Mouse (Mus musculus) heart, adult 18-20 months (tissue): ENCODE results near the gene Prkcz. TPM values are rescaled to one million over a fixed set of nuclear protein-coding genes. Genes with fewer than 3 reads are reported as not detected.

Experiments
- DNase-seq, 2 experiments: peaks; one replicate each; pipeline ENCODE4 v3.0.0; 2021 to 2022; ENCODE audit warnings: mixed read lengths in 1 of 2
- total RNA-seq, 2 experiments: library from RNA; stranded (reverse); gene quantifications; 2 replicates each; pipeline ENCODE4 v1.2.3; 2021

Gene Prkcz
- total RNA-seq, 2 experiments from 2014 or later: 3.6 to 4.8 TPM

GRCm38 (mm10) chr4:155315031-155315430 is 46.1 kb downstream of the Prkcz start:
- no peak for DNase-seq

GRCm38 (mm10) chr4:155308679-155309078 is 52.5 kb downstream of the Prkcz start:
- DNase-seq: no peak

GRCm38 (mm10) chr4:155308068-155308467 is 53.1 kb downstream of the Prkcz start:
- DNase-seq: peak; percentile 82 to 92

- no peak for DNase-seq
Measured at GRCm38 (mm10) chr4:155307591-155307990, 53.6 kb downstream of the Prkcz start.

GRCm38 (mm10) chr4:155306356-155307242 is 54.6 kb downstream of the Prkcz start:
- no peak for DNase-seq

- no peak for DNase-seq
Measured at GRCm38 (mm10) chr4:155305531-155306031, 55.6 kb downstream of the Prkcz start.

- no peak for DNase-seq
Measured at GRCm38 (mm10) chr4:155304508-155305096, 56.6 kb downstream of the Prkcz start.

- no peak for DNase-seq
Measured at GRCm38 (mm10) chr4:155301965-155302364, 59.2 kb downstream of the Prkcz start.

- DNase-seq: no peak
Measured at GRCm38 (mm10) chr4:155301098-155301447, 60.1 kb downstream of the Prkcz start.

GRCm38 (mm10) chr4:155300421-155301097 is 60.6 kb downstream of the Prkcz start:
- no peak for DNase-seq

GRCm38 (mm10) chr4:155298826-155299225 is 62.3 kb downstream of the Prkcz start:
- DNase-seq: no peak

GRCm38 (mm10) chr4:155297057-155297456 is 64.1 kb downstream of the Prkcz start:
- DNase-seq: no peak

GRCm38 (mm10) chr4:155295996-155296395 is 65.2 kb downstream of the Prkcz start:
- no peak for DNase-seq

- DNase-seq: no peak
Measured at GRCm38 (mm10) chr4:155295026-155295590, 66.1 kb downstream of the Prkcz start.

- DNase-seq: no peak
Measured at GRCm38 (mm10) chr4:155294381-155294780, 66.8 kb downstream of the Prkcz start.

GRCm38 (mm10) chr4:155292863-155293262 is 68.3 kb downstream of the Prkcz start:
- DNase-seq: no peak

GRCm38 (mm10) chr4:155290045-155290444 is 71.1 kb downstream of the Prkcz start:
- no peak for DNase-seq

GRCm38 (mm10) chr4:155288586-155288985 is 72.6 kb downstream of the Prkcz start:
- DNase-seq: no peak

GRCm38 (mm10) chr4:155287713-155288112 is 73.4 kb downstream of the Prkcz start:
- DNase-seq: no peak

- DNase-seq: no peak
Measured at GRCm38 (mm10) chr4:155286090-155286489, 75.1 kb downstream of the Prkcz start.

- no peak for DNase-seq
Measured at GRCm38 (mm10) chr4:155284521-155285379, 76.4 kb downstream of the Prkcz start.

GRCm38 (mm10) chr4:155283585-155283984 is 77.6 kb downstream of the Prkcz start:
- no peak for DNase-seq
